Mouse (Mus musculus) gastrocnemius, adult 18-20 months (tissue): ENCODE data around the gene Map3k20. TPM values are rescaled to one million over a fixed set of nuclear protein-coding genes. Genes with fewer than 3 reads are reported as not detected.

Experiments used
- DNase-seq: peaks from one replicate; pipeline ENCODE4 v3.0.0; 2021; ENCODE audit warnings: low spot score
- total RNA-seq, 2 experiments: library from RNA; stranded (reverse); gene quantifications; 2 replicates each; pipeline ENCODE4 v1.2.3; 2021

The Map3k20 gene
- total RNA-seq, 2 experiments from 2014 or later = 335 to 441 TPM

DNA sequence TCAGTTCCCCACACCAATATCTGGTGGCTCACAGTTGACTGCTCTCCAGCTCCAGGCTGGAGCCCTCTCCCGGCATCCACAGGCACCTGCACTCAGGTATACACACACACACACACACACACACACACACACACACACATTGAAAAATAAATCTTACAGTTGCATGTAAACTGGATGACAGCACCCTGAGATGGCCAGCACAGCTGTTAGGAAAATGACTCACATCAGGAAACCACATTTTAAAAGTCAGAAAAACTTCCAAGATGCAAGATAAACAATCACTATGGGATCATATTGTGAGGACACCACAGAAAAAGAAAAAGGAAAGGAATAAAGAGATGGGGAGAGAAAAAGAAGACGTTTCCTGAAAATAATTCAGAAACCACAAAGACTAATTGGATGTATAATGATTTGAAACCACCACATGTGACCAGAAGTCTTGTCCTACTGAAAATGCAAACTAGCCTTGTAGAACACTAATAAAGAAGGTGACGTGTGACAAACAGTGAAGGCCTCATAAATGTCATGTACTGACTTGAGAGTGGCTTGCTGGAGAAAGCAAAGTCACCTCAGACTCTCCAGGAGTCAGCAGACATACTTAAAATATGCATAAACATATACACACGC, 7.1 kb upstream of the Map3k20 start:
- DNase-seq = no peak

DNA sequence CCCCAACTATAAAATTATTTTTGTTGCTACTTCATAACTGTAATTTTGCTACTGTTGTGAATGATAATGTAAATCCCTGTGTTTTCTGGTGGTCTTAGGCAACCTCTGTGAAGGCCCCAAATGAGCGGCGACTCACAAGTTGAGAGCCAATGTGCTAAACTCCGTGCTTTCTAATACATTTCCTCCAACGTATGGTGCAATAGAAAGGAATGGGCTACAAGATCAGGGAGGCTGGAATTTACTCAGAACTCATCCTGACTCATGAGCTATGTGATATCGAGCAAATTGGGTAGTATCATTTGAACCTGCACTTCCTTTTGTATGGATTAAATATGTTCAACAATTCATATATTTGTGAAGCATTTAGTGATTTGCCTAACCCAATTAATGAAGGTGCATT, 4.9 kb upstream of the Map3k20 start:
- DNase-seq = no peak

DNA sequence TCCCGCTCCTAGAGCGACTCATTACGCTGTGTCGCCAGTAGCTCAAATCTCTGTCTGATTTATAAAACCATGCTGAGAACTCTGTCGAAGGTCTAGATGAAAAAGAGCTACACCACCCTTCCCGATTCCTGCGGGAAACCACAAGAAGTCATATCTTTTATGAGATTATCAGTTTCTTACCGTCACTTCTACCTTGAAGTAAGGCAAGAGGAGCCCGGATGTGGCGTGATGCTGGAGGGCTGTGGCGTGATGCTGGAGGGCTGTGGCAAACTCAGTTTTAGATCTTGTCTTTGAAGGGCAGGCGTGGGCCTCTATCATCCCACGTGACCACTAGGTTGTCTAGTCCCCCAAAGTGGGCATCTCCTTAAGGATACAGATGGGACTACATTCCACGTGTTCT, 3.5 kb upstream of the Map3k20 start:
- no peak for DNase-seq

DNA sequence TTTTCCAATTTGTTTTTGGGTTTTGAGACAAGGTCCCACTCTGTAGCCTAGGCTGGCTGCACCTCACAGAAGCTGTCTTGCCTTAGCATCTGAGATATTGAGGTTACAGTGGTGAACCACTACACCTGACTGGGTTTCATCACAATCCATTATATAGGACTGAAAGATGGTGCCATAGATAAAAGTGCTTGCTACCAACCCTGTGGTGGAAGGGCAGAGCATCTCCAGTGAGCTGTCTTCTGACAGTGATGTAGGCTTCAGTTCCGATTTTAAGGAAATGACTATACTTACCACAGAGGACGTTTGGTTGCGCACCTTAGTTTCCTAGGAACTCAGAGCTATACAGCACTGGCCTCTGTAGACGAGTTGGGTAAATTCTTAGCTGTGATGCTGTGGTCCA, 2.7 kb upstream of the Map3k20 start:
- DNase-seq = no peak

- no peak for DNase-seq
Measured at GRCm38 (mm10) chr2:72284689-72285088, 748 bp upstream of the Map3k20 start.

DNA sequence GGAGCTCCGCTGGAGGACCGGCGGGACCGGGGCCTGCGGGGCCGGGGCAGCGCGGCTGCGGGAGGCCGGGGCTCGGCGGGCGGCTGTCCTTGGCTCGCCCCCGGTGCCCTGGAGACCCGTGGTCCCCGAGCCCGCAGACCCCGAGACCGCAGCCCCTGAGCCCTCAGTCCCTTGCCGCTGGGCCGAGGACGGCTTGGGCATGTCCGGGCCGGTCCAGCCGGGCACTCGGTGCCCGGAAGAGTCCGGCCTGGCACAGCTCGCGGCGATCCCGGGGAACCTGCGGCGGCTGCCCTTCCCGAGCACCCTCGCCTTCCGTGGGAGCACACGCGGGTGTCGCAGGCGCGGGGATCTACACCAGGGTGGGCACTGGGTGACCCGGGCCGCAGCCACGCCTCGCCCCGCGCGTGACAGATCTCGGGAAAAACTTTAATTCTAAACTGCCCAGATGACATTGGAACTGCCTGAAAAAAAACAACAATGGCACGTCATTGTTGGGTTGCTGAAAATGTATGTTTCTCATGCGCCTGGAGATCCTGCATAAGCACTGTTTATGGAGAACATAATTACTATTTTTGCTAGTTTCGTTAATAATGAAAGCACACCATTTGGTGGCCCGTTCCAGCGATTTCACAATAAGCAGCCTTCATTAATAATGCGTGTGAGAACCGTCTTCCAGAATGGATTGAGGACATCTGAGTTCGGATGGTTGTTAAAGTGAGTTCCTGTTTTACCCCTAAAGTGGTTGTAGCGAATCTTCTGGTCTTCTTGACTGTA, 638 bp downstream of the Map3k20 start:
- no peak for DNase-seq

GRCm38 (mm10) chr2:72287142-72287541, 1.7 kb downstream of the Map3k20 start:
- no peak for DNase-seq

DNA sequence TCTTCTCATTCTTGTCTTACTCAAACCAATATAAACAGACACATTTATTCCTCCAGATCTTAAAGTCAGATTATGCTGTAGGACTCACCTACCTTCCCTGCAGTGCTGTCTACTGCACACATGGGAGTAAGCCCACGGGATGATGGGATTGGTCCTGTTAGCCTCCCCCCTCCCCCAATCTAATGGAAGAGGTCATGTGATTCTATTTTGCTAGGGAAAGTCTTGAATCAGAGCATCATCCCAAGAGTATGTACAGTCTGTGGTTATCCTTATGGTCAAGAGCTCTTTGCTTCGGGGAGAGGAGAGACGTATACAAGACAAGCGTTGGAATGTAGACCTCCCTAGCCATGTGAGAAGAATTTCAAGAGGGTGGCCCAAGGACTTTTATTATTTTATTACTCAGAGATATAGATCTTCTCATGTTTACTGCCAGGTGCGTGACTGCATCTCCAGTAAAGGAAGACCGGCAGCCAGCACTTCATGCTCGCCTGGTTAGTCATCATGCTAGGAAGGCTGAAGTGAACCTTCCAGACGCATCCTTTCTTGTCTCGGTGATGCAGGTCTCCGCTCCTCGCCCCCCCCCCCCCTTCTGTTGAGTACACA, 3.6 kb downstream of the Map3k20 start:
- DNase-seq = no peak

GRCm38 (mm10) chr2:72291103-72291502, 5.7 kb downstream of the Map3k20 start:
- DNase-seq = no peak

DNA sequence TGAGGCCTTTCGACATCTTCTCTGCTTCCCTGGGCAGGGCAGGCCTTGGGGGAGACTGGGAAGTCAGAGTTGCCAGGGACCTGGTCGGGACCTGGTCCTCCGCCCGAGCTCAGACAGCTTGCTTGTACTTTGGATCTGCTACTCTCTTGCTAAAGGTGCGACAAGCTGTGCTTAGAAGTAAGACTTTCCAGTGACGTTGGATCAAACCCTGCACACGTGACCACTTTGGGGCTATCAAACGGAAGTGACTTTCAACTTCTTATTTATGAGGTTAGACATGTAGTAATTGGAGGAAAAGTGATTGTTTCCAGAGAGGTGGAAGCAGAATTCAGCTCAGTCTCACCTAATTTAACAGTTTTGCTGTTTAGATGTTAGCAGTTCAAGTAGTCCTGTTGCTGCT, 7.1 kb downstream of the Map3k20 start:
- DNase-seq = no peak

GRCm38 (mm10) chr2:72294994-72295393, 9.6 kb downstream of the Map3k20 start:
- DNase-seq = no peak

DNA sequence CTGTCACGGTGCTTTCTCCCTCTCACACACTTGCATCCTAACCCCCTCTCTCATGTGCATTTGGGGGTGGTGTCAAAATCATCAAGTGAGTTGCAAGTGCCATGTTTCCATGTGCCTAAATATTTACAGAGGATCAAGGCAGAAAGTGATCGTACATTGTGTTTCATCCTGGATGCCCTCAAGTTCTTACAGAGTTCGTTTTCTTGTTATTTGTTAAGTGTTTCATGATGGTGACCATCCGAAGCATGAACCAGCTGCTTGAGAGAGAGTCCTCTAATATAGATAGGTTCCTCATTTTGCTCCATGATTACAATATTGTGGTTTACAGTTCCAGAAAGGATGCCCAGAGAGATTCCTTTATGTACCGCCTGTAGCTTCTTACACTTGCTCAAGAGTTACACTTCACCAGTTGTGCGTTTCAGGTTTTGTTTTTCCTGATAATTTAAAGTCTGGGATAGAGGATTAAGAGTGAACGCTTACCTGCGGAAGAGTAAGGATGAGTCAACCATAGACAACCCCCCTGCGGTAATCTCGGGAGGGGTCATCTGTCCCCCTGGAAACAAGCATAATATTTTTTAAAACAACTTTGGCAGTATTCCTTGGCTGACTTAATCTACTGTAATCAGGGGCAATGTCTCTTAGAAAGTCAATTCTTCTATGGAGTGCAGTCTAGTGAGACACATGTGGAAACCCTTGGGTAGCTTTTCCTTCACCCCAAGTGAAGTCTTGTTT, 11.7 kb downstream of the Map3k20 start:
- no peak for DNase-seq

DNA sequence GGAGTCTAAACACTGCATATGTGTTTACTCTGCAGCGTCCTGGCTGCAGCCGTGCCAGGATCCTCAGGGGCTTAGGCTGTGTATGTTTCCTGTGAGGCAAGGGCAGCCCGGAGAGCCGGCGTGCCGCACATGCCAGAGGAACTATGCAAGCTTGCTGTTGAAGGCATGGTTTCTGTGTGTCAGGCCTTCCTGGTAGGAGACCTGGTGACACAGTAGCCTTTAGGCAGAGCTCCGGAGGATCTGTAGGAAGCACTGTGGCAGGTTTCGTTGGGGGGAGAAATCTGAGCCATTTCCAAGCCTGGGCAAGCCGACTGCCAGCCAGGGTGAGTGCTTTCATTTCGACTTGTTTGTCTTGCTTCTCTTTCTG, 12.3 kb downstream of the Map3k20 start:
- DNase-seq = peak; percentile 72

DNA sequence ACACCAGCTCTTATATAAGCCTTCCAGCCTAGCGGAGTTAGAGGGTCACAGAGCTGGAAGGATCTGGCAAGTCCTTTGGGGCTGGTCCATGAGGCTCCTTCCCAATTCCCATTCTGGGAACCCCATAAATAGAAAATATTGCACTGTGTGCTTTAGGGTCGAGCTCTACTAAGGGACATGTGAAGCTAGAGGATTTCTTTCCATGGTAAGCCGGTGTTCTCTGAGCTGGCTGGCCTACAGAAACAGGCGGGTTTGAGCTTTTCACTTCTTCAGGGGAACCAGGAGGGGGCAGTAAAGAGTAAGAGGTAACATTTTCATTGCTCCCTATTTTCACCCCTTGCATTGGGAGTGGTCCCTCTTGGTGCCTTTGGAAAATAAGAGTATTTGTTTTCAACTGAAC, 13.0 kb downstream of the Map3k20 start:
- peak; percentile 89 for DNase-seq

DNA sequence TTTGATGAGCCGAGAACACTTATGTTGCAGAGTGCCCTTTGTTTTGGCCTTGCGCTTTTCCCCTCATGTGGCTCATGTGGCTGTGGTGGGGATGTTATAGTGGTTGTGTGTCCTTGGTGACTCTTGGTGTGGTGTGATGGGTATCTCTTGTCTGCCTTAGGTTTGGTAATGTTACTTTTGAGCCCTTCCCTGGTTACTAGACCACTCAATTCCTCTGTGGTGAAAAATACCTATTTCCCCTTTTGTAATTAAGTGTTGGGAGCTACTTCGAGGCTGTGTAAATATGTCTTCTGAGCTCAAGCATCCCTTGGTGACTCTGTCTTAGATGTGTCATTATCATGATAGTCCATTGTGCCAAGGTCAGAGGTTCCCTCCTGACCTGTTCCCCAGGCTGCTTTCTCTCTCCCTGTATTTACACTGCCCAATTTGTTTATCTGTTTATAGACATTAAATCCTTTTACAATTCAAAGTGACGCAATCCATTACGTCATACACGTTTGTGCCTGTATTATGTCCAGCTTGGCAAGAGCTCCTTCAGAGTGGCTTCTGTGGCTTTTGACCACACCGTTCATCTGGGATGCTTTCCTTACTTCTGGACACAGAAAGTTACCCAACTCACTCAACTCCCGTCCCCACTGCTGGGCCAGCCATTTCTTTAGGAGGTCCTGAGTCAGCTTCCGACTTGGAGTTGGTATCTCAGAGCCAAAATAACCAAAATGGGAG, 15.9 kb downstream of the Map3k20 start:
- DNase-seq = no peak

DNA sequence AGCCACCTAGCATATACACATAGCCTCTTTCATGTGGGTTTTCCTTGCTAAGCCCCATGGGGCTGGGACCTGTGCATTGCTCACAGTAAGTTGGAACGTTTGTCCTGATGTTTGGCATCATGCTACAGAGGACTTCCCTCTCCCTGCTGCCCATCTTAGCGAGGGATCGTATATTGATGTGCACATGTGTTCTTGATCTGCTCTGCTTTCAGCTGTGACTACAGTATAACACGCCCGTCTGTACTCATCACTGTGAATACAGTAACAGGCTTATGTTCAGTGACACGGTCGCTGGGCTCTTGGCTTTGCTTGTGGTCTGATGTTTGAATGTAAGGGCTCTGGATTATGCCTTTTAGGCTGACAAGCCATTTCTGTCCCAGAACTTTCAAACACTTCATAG, 20.3 kb downstream of the Map3k20 start:
- DNase-seq = no peak

GRCm38 (mm10) chr2:72308351-72308750, 22.9 kb downstream of the Map3k20 start:
- no peak for DNase-seq

- peak; percentile 64 for DNase-seq
Measured at GRCm38 (mm10) chr2:72308981-72309380, 23.5 kb downstream of the Map3k20 start.

DNA sequence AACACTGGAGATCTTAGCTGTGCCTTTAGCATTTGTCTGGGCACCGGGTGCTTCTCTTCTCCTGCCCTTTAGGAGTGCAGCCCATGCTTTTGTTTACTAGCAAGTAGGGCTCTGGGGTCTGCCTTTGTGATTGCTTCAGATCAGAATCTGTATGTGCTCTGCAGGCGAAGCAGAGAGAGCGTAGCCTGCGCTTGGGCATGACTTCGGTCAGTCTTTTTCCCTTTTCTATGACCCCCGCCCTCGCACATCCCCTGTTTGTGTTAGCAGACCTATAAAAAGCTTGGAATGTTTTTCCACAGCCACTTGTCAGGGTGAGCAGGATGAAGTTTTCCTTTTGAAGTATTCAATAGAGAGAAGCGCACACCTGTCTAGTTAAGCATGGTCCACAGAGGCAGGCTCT, 26.0 kb downstream of the Map3k20 start:
- no peak for DNase-seq

- no peak for DNase-seq
Measured at GRCm38 (mm10) chr2:72313312-72313711, 27.9 kb downstream of the Map3k20 start.

DNA sequence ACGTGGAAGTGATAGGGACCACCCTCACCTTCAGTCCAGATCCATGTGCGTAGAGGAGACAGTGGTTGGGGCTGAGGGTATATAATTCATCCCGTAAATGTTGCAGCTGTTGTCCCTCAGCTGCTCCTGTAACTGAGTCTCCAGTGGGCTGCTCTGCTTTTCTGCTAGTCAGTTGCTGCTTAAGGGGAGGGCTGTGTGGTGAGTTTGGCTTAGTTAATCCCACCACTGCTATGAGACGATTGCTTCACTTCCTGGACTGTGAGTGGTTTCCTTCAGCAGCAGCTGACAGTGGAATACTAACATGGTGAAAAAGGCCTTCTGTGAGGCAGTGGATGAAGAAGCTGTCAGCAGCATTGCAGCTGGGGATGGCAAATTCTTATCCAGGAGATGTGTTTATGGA, 33.0 kb downstream of the Map3k20 start:
- no peak for DNase-seq
